Mouse (Mus musculus) liver, postnatal 0 days (tissue): ENCODE results near the gene Scn9a. TPM values are rescaled to one million over a fixed set of nuclear protein-coding genes. Genes with fewer than 3 reads are reported as not detected.

ENCODE experiments used
- ATAC-seq: fragments of 200-750 bp; cut with Nextera tagmentation; 2 replicates; pipeline ENCODE4 v1.8.0; 2017; ENCODE audit warnings: mild to moderate bottlenecking, moderate library complexity
- DNase-seq: peaks from one replicate; pipeline ENCODE4 v3.0.0-alpha.2; 2016
- H3K27ac ChIP-seq: fragments of 300-500 bp; sonication (generic); 2 replicates; pipeline ENCODE4 v1.5.1; 2014; ENCODE audit warnings: antibody characterized with exemption, moderate library complexity, mild to moderate bottlenecking, low read depth
- H3K27me3 ChIP-seq: fragments of 300-500 bp; sonication (generic); 2 replicates; pipeline ENCODE4 v1.6.1; 2014; ENCODE audit warnings: low read length, control low read depth, mixed read lengths; ENCODE audit not compliant: insufficient read depth
- H3K36me3 ChIP-seq: fragments of 300-500 bp; sonication (generic); replicated peaks from 2 replicates; pipeline ENCODE4 v1.6.1; 2014; ENCODE audit warnings: mild to moderate bottlenecking, control low read depth, low read length, moderate library complexity, mixed read lengths; ENCODE audit not compliant: insufficient read depth
- H3K4me1 ChIP-seq: fragments of 300-500 bp; sonication (generic); 2 replicates; pipeline ENCODE4 v1.6.1; 2014; ENCODE audit warnings: antibody characterized with exemption, mild to moderate bottlenecking, control low read depth; ENCODE audit not compliant: insufficient read depth
- H3K4me2 ChIP-seq: fragments of 300-500 bp; sonication (generic); 2 replicates; pipeline ENCODE4 v1.6.1; 2014; ENCODE audit warnings: low read depth, mild to moderate bottlenecking, low read length, moderate library complexity, mixed read lengths
- H3K4me3 ChIP-seq: fragments of 300-500 bp; sonication (generic); 2 replicates; pipeline ENCODE4 v1.5.1; 2014; ENCODE audit warnings: low read depth, low read length
- H3K9ac ChIP-seq: fragments of 300-500 bp; sonication (generic); replicated peaks from 2 replicates; pipeline ENCODE4 v1.6.1; 2014; ENCODE audit warnings: mild to moderate bottlenecking, moderate library complexity
- H3K9me3 ChIP-seq: fragments of 300-500 bp; sonication (generic); 2 replicates; pipeline ENCODE4 v1.6.1; 2016; ENCODE audit warnings: mild to moderate bottlenecking, control low read depth, low read length, mixed read lengths
- CTCF ChIP-seq: sonication (generic); IDR thresholded peaks from 2 replicates; pipeline ENCODE4 v1.5.1; 2016; ENCODE audit warnings: antibody characterized with exemption, low read depth
- EP300 ChIP-seq: IDR thresholded peaks from 2 replicates; pipeline ENCODE4 v1.6.1; 2016; ENCODE audit warnings: antibody characterized with exemption, low read depth, mild to moderate bottlenecking
- WGBS: fragments of 180-500 bp; shearing (Covaris S2); extraction: QIAGEN DNeasy Blood & Tissue Kit; methylation state at CpG from one replicate; pipeline ENCODE4 v1.1.7; 2014; ENCODE audit not compliant: insufficient replicate concordance; 5-methylcytosine and 5-hydroxymethylcytosine counted together
- polyA plus RNA-seq: library from polyadenylated mRNA; unstranded; fragments of >200 nt; fragmentation: Nextera tagmentation; extraction: Ambion mirVana; gene quantifications from 2 replicates; pipeline ENCODE4 v1.2.1, GENCODE M21; 2015

Scn9a gene
- polyA plus RNA-seq, 1 experiment from 2014 or later, result not detected

DNA sequence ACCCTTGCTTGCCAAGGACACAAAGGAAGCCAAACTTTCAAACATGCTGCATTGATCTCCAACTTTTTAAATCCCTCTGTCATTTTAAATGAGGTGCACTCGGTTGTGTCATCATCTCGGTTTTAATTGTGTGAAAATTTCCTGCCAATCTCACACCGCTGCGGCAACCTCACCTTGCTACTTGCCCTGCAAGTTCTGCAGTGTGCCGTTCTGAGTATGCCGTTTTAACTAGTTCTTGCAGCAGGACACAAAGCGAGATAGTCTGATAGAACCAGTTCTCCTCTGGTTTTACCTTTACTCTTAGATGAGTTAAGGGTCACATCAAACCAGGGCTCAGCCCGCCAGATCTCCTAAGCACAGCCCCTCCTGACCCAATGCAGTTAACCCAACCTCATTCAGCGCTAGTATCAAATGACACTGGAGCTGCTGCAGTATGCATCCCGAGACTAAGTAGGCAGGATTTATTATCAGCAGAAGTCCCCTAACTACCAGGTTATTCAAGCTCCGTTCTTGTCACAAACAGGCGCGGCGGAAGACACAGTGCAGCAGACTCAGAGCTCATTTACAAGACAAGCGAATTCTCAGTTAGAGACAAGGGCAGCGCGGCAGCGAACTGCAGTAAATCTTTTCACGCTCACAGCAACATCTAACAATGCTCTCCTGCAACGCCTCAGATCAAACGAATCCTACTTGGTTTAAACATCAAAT, 194.8 kb downstream of the Scn9a start:
- Histone ChIP-seq H3K4me1 (no peaks in the 10 kb centered on the region), H3K27me3 (peaks cover 6% of the 10 kb centered on the region; the same call in 1 of the 2 replicates), H3K4me3 (no peak overlapping the region), H3K9ac (no peak overlapping the region), H3K27ac (no peak overlapping the region), H3K4me2 (no peak overlapping the region), H3K9me3 (no peaks in the 10 kb centered on the region), H3K36me3 (no peaks in the 10 kb centered on the region)
- DNase-seq (no peak), ATAC-seq (no peak)
- no peak for TF ChIP-seq EP300
- no peak for TF ChIP-seq CTCF
- 9% methylated on average over 21 of the region's 21 CpGs for WGBS

DNA sequence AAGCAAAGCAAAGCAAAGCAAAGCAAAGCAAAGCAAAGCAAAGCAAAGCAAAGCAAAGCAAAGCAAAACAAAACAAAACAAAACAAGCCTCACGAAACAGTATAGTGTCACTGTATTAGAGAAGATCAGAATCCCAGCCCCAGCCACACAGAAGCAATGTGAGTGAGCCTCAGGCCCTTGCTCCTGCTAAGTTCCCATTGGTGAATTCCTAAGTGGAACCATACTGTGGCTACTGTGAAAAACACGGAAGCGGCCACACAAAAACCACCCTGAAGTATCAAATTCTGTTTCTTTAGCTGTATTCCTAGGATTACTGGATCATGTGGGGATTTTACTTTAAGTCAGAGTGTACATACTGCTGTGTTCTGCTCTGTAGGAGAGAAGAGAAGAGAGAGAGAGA, 198.5 kb downstream of the Scn9a start:
- TF ChIP-seq EP300 (no peak), CTCF (no peak)
- DNase-seq, result no peak
- ATAC-seq, result no peak
- Histone ChIP-seq H3K36me3 (no peaks in the 10 kb centered on the region), H3K27me3 (peaks cover 6% of the 10 kb centered on the region; the same call in 1 of the 2 replicates), H3K4me1 (no peaks in the 10 kb centered on the region), H3K4me2 (no peak overlapping the region), H3K4me3 (no peak overlapping the region), H3K27ac (no peak overlapping the region), H3K9me3 (no peaks in the 10 kb centered on the region), H3K9ac (no peak overlapping the region)
- 66% methylated on average over 3 of the region's 3 CpGs for WGBS

Other genes starting within 250 kb of the Scn9a start
- not detected in 2 replicates for gene Scn1a, start 194.1 kb downstream of the Scn9a start, polyA plus RNA-seq
- 0.05 and 0.06 TPM in 2 replicates for gene Scn7a, start 150.0 kb upstream of the Scn9a start, polyA plus RNA-seq